Mouse (Mus musculus): ENCODE data around the gene Ctc1. TPM values are rescaled to one million over a fixed set of nuclear protein-coding genes. Genes with fewer than 3 reads are reported as not detected.

Gene Ctc1
- total RNA-seq, 1 experiment from 2014 or later, result 16.3 TPM

- peak; percentile 11 for ATAC-seq (replicated peaks; ENCODE audit: insufficient number of reproducible peaks, low FRiP score, low TSS enrichment, poor library complexity, severe bottlenecking)
Observed at GRCm38 (mm10) chr11:69063413-69064201, 47.9 kb downstream of the Ctc1 start.

- ATAC-seq (replicated peaks; ENCODE audit: insufficient number of reproducible peaks, low FRiP score, low TSS enrichment, poor library complexity, severe bottlenecking), result no peak
Observed at GRCm38 (mm10) chr11:69064259-69065133, 48.8 kb downstream of the Ctc1 start.

- no peak for ATAC-seq (replicated peaks; ENCODE audit: insufficient number of reproducible peaks, low FRiP score, low TSS enrichment, poor library complexity, severe bottlenecking)
Observed at GRCm38 (mm10) chr11:69065394-69065925, 49.7 kb downstream of the Ctc1 start.

- ATAC-seq (replicated peaks; ENCODE audit: insufficient number of reproducible peaks, low FRiP score, low TSS enrichment, poor library complexity, severe bottlenecking), result no peak
Observed at GRCm38 (mm10) chr11:69066163-69066861, 50.6 kb downstream of the Ctc1 start.

GRCm38 (mm10) chr11:69066956-69067355 is 51.2 kb downstream of the Ctc1 start:
- 0 out of 2 replicates have a peak, but pooled peaks have one; percentile 30 for ATAC-seq (replicated peaks; ENCODE audit: insufficient number of reproducible peaks, low FRiP score, low TSS enrichment, poor library complexity, severe bottlenecking)

GRCm38 (mm10) chr11:69067601-69068000 is 51.9 kb downstream of the Ctc1 start:
- no peak for ATAC-seq (replicated peaks; ENCODE audit: insufficient number of reproducible peaks, low FRiP score, low TSS enrichment, poor library complexity, severe bottlenecking)

GRCm38 (mm10) chr11:69070093-69070492 is 54.4 kb downstream of the Ctc1 start:
- ATAC-seq (replicated peaks; ENCODE audit: insufficient number of reproducible peaks, low FRiP score, low TSS enrichment, poor library complexity, severe bottlenecking), result no peak

GRCm38 (mm10) chr11:69070590-69071222 is 55.0 kb downstream of the Ctc1 start, which contains the start of gene Tmem107:
Gene Tmem107 (plus strand): TSS chr11:69070806.
- peak; percentile 75 for ATAC-seq (replicated peaks; ENCODE audit: insufficient number of reproducible peaks, low FRiP score, low TSS enrichment, poor library complexity, severe bottlenecking)

- ATAC-seq (replicated peaks; ENCODE audit: insufficient number of reproducible peaks, low FRiP score, low TSS enrichment, poor library complexity, severe bottlenecking), result no peak
Observed at GRCm38 (mm10) chr11:69071262-69071661, 55.6 kb downstream of the Ctc1 start.

GRCm38 (mm10) chr11:69072234-69072633 is 56.5 kb downstream of the Ctc1 start:
- ATAC-seq (replicated peaks; ENCODE audit: insufficient number of reproducible peaks, low FRiP score, low TSS enrichment, poor library complexity, severe bottlenecking), result no peak

- no peak for ATAC-seq (replicated peaks; ENCODE audit: insufficient number of reproducible peaks, low FRiP score, low TSS enrichment, poor library complexity, severe bottlenecking)
Observed at GRCm38 (mm10) chr11:69072666-69073064, 57.0 kb downstream of the Ctc1 start.

- peak; percentile 62 for ATAC-seq (replicated peaks; ENCODE audit: insufficient number of reproducible peaks, low FRiP score, low TSS enrichment, poor library complexity, severe bottlenecking)
Observed at GRCm38 (mm10) chr11:69073065-69073888, 57.6 kb downstream of the Ctc1 start.

- ATAC-seq (replicated peaks; ENCODE audit: insufficient number of reproducible peaks, low FRiP score, low TSS enrichment, poor library complexity, severe bottlenecking), result no peak
Observed at GRCm38 (mm10) chr11:69073951-69074775, 58.5 kb downstream of the Ctc1 start.

GRCm38 (mm10) chr11:69074776-69075069 is 59.0 kb downstream of the Ctc1 start:
- ATAC-seq (replicated peaks; ENCODE audit: insufficient number of reproducible peaks, low FRiP score, low TSS enrichment, poor library complexity, severe bottlenecking), result no peak

GRCm38 (mm10) chr11:69075764-69076479 is 60.2 kb downstream of the Ctc1 start:
- no peak for ATAC-seq (replicated peaks; ENCODE audit: insufficient number of reproducible peaks, low FRiP score, low TSS enrichment, poor library complexity, severe bottlenecking)

- no peak for ATAC-seq (replicated peaks; ENCODE audit: insufficient number of reproducible peaks, low FRiP score, low TSS enrichment, poor library complexity, severe bottlenecking)
Observed at GRCm38 (mm10) chr11:69076572-69076971, 60.9 kb downstream of the Ctc1 start.

All from monocyte, adult 5-6 weeks (primary cell).